Mouse (Mus musculus): ENCODE measurements around the gene Pcnx3. TPM values are rescaled to one million over a fixed set of nuclear protein-coding genes. Genes with fewer than 3 reads are reported as not detected.

Pcnx3 gene
- polyA plus RNA-seq, 1 experiment from 2014 or later: 38.3 TPM

GRCm38 (mm10) chr19:5651502-5652274 is 37.0 kb downstream of the Pcnx3 start:
- Histone ChIP-seq H3K4me3 (replicated peaks) (no peak overlapping the region), H3K9ac (replicated peaks) (0 out of 2 replicates have a peak overlapping the region, but pooled peaks have one; percentile 12), H3K27me3 (peaks cover 30% of the 10 kb centered on the region), H3K4me1 (replicated peaks) (peaks cover 40% of the 10 kb centered on the region), H3K27ac (no peak overlapping the region), H3K9me3 (no peaks in the 10 kb centered on the region), H3K4me2 (no peak overlapping the region), H3K36me3 (peaks cover 47% of the 10 kb centered on the region)
- 59% methylated on average over 12 of the region's 13 CpGs for WGBS
- ATAC-seq (ENCODE audit: insufficient number of reproducible peaks, insufficient read depth, low FRiP score, low TSS enrichment, low read depth): no peak

DNA sequence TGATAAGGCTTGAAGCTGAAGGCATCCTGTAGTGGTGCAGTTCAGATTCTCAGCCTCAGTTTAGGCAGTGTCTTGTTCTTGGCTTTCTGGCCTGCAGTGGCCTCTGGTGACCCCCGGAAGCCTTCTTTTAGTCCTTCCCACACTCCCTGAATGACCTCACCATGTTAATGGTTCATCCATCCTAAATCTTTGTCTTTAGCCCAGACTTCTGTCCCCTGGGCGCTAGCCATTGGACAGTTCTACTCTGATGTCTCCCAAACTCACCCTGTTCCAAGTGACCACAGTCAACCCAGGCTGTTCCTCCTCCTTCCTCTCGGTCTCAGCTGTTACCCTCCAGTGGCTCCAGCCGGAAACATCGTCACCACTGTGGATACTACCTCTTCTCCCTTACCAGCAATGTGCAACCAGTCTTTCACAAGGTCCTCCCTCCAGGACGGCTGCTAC is 39.4 kb downstream of the Pcnx3 start:
- peaks cover 22% of the 10 kb centered on the region for H3K4me1 ChIP-seq (replicated peaks)
- no peak for ATAC-seq (ENCODE audit: insufficient number of reproducible peaks, insufficient read depth, low FRiP score, low TSS enrichment, low read depth)
- peak overlapping the region; percentile 13; the same call in 1 of the 2 replicates for H3K9ac ChIP-seq (replicated peaks)
- peaks cover 62% of the 10 kb centered on the region for H3K36me3 ChIP-seq
- peak overlapping the region; percentile 58 for H3K4me2 ChIP-seq
- H3K27me3 ChIP-seq: peaks cover 7% of the 10 kb centered on the region
- H3K4me3 ChIP-seq (replicated peaks): peak overlapping the region; percentile 29
- WGBS: 67% methylated on average over 6 of the region's 6 CpGs
- peak overlapping the region; percentile 89 for H3K27ac ChIP-seq
- no peaks in the 10 kb centered on the region for H3K9me3 ChIP-seq

DNA sequence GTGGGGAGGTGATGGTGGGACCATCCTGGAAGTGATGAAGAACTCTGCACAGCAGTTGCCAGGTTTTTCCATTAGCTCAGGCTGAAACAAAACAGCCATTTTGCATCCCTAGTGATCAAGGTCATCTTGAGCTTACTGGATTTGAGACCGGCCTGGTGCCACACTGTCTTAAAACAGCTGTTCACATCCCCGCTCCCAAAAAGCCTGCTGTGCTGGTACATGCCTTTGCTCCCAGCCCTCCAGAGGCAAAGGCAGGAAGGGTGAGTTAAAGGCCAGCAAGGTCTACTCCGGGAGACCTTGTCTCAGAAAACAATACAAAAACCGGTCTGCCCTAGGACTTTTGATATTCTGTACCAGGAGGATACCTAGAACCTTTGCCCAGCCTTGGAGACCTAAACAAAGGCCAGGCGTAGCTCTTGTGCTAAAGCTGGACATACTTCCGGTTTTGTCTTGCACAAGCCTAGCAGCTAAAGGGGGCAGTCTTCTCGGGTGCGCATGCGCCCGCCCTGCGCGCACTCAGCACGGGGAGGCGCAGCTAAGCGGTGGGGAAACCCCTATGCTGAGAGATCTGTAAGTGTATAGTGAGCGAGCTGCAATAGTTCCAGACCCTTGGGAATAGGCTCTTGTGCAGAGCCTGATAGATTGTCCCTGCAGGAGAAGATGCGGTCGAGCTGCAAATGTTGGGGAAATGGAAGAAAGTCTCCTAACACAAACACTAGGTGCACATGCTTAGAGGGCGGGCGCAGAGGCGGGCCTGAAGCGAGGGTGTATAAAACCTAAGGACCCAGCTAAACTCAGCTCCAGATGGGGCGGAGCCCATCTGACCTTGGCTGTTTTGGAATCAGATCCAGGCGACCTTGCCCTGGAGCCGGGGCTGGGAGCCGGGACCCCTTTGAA is 40.1 kb downstream of the Pcnx3 start:
- Histone ChIP-seq H3K4me3 (replicated peaks) (peak overlapping the region; percentile 29), H3K9me3 (no peaks in the 10 kb centered on the region), H3K4me1 (replicated peaks) (peaks cover 16% of the 10 kb centered on the region; the same call in 1 of the 2 replicates), H3K27me3 (peaks cover 2% of the 10 kb centered on the region; the same call in 1 of the 2 replicates), H3K4me2 (peak overlapping the region; percentile 58), H3K9ac (replicated peaks) (peak overlapping the region; percentile 13), H3K36me3 (peaks cover 69% of the 10 kb centered on the region), H3K27ac (peak overlapping the region; percentile 89)
- peak; percentile 84 for ATAC-seq (ENCODE audit: insufficient number of reproducible peaks, insufficient read depth, low FRiP score, low TSS enrichment, low read depth)
- 11% methylated on average over 26 of the region's 26 CpGs for WGBS

DNA sequence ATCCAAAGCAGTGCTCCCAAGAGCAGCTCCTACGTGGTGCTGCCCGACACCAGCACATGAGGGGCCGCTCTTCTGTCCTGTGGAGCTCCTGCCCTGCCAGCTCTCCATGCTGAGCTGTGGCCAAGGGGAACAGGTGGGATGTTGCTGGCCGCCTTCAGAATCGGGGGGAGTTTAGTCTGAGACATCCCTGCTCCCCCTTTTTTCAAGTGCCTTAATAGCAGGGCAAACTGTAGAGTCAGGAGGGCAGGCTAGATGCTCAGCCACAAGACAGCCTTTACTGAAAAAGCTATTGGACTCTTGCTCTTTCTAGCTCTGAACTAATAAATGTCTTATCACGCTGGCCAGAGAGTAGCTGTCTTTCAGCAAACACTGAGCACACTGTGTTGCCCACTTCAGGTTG is 40.9 kb downstream of the Pcnx3 start:
- ATAC-seq (ENCODE audit: insufficient number of reproducible peaks, insufficient read depth, low FRiP score, low TSS enrichment, low read depth): no peak
- Histone ChIP-seq H3K9ac (replicated peaks) (0 out of 2 replicates have a peak overlapping the region, but pooled peaks have one; percentile 0), H3K27me3 (no peaks in the 10 kb centered on the region), H3K9me3 (no peaks in the 10 kb centered on the region), H3K4me1 (replicated peaks) (peaks cover 16% of the 10 kb centered on the region; the same call in 1 of the 2 replicates), H3K36me3 (peaks cover 75% of the 10 kb centered on the region), H3K4me3 (replicated peaks) (no peak overlapping the region), H3K4me2 (no peak overlapping the region), H3K27ac (peak overlapping the region; percentile 89; the same call in 1 of the 2 replicates)
- 95% methylated on average over 6 of the region's 6 CpGs for WGBS

- H3K4me3 ChIP-seq (replicated peaks): no peak overlapping the region
- 90% methylated on average over 8 of the region's 8 CpGs for whole genome bisulfite sequencing
- H3K27ac ChIP-seq: no peak overlapping the region
- no peak overlapping the region for H3K9ac ChIP-seq (replicated peaks)
- H3K27me3 ChIP-seq: no peaks in the 10 kb centered on the region
- peaks cover 78% of the 10 kb centered on the region for H3K36me3 ChIP-seq
- H3K4me1 ChIP-seq (replicated peaks): peaks cover 16% of the 10 kb centered on the region; the same call in 1 of the 2 replicates
- no peak overlapping the region for H3K4me2 ChIP-seq
- H3K9me3 ChIP-seq: no peaks in the 10 kb centered on the region
- ATAC-seq (ENCODE audit: insufficient number of reproducible peaks, insufficient read depth, low FRiP score, low TSS enrichment, low read depth): no peak
Observed at GRCm38 (mm10) chr19:5646731-5647330, 41.9 kb downstream of the Pcnx3 start.

GRCm38 (mm10) chr19:5645280-5645679 is 43.4 kb downstream of the Pcnx3 start:
- no peak overlapping the region for H3K27ac ChIP-seq
- no peaks in the 10 kb centered on the region for H3K27me3 ChIP-seq
- H3K36me3 ChIP-seq: peaks cover 78% of the 10 kb centered on the region
- no peaks in the 10 kb centered on the region for H3K9me3 ChIP-seq
- peaks cover 16% of the 10 kb centered on the region; the same call in 1 of the 2 replicates for H3K4me1 ChIP-seq (replicated peaks)
- H3K9ac ChIP-seq (replicated peaks): no peak overlapping the region
- ATAC-seq (ENCODE audit: insufficient number of reproducible peaks, insufficient read depth, low FRiP score, low TSS enrichment, low read depth): no peak
- 95% methylated on average over 9 of the region's 9 CpGs for WGBS
- no peak overlapping the region for H3K4me2 ChIP-seq
- no peak overlapping the region for H3K4me3 ChIP-seq (replicated peaks)

- H3K4me2 ChIP-seq: no peak overlapping the region
- H3K4me3 ChIP-seq (replicated peaks): no peak overlapping the region
- H3K9ac ChIP-seq (replicated peaks): no peak overlapping the region; the same call in 1 of the 2 replicates
- H3K27me3 ChIP-seq: no peaks in the 10 kb centered on the region
- no peak overlapping the region for H3K27ac ChIP-seq
- H3K4me1 ChIP-seq (replicated peaks): peaks cover 16% of the 10 kb centered on the region
- WGBS: 85% methylated on average over 8 of the region's 8 CpGs
- no peaks in the 10 kb centered on the region for H3K9me3 ChIP-seq
- no peak for ATAC-seq (ENCODE audit: insufficient number of reproducible peaks, insufficient read depth, low FRiP score, low TSS enrichment, low read depth)
- H3K36me3 ChIP-seq: peaks cover 81% of the 10 kb centered on the region
Observed at GRCm38 (mm10) chr19:5641641-5642040, 47.1 kb downstream of the Pcnx3 start.

DNA sequence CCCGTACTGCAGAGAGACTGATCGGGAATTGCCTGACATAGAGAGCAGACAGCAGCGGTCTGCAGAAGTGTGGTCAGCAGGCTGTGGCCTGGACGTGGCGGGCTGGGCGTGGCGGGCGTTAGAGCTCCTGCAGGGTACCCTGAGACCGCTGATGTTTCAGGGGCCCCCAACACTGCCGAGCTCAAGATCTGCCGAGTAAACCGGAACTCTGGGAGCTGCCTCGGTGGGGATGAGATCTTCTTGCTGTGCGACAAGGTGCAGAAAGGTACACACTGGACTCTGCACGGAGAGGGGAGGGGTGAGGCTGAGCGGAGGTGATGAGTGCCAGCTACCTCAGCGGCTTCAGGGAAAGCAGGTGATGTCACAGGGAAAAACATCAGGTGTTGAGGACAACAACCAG is 47.7 kb downstream of the Pcnx3 start:
- H3K9ac ChIP-seq (replicated peaks): no peak overlapping the region
- no peak for ATAC-seq (ENCODE audit: insufficient number of reproducible peaks, insufficient read depth, low FRiP score, low TSS enrichment, low read depth)
- no peaks in the 10 kb centered on the region for H3K27me3 ChIP-seq
- no peaks in the 10 kb centered on the region for H3K9me3 ChIP-seq
- H3K4me3 ChIP-seq (replicated peaks): no peak overlapping the region
- peaks cover 75% of the 10 kb centered on the region for H3K36me3 ChIP-seq
- 86% methylated on average over 17 of the region's 17 CpGs for WGBS
- no peak overlapping the region for H3K27ac ChIP-seq
- peaks cover 20% of the 10 kb centered on the region for H3K4me1 ChIP-seq (replicated peaks)
- H3K4me2 ChIP-seq: no peak overlapping the region

GRCm38 (mm10) chr19:5640339-5640738 is 48.4 kb downstream of the Pcnx3 start:
- 63% methylated on average over 9 of the region's 9 CpGs for WGBS

DNA sequence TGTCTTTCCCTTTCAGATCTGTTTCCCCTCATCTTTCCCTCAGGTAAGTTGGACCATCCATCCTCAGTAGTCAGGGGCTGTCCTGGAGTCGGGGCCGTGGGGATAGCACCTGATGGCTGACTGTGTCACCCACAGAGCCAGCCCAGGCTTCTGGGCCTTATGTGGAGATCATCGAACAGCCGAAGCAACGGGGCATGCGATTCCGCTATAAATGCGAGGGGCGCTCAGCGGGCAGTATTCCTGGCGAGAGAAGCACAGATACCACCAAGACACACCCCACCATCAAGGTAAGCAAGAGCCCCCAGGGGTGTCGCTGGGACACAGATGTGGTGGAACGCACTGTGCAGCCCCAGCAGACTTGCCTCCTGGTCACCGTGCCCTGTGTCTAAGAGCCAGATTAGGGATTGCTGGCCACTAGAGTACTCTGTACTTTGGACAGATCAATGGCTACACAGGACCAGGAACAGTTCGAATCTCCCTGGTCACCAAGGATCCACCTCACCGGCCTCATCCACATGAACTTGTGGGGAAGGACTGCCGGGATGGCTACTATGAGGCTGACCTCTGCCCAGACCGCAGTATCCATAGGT is 50.2 kb downstream of the Pcnx3 start:
- peak overlapping the region; percentile 86 for H3K4me3 ChIP-seq (replicated peaks)
- H3K27ac ChIP-seq: peak overlapping the region; percentile 91; the same call in 1 of the 2 replicates
- H3K4me1 ChIP-seq (replicated peaks): peaks cover 20% of the 10 kb centered on the region
- H3K9ac ChIP-seq (replicated peaks): peak overlapping the region; percentile 88
- no peak for ATAC-seq (ENCODE audit: insufficient number of reproducible peaks, insufficient read depth, low FRiP score, low TSS enrichment, low read depth)
- H3K27me3 ChIP-seq: no peaks in the 10 kb centered on the region
- peak overlapping the region; percentile 93 for H3K4me2 ChIP-seq
- no peaks in the 10 kb centered on the region for H3K9me3 ChIP-seq
- peaks cover 51% of the 10 kb centered on the region for H3K36me3 ChIP-seq
- WGBS: 93% methylated on average over 18 of the region's 18 CpGs

More at GRCm38 (mm10) chr19:5640339-5640738, 48.4 kb downstream of the Pcnx3 start:
- Histone ChIP-seq H3K27ac (no peak overlapping the region), H3K36me3 (peaks cover 68% of the 10 kb centered on the region), H3K9me3 (no peaks in the 10 kb centered on the region), H3K9ac (replicated peaks) (0 out of 2 replicates have a peak overlapping the region, but pooled peaks have one; percentile 28), H3K27me3 (no peaks in the 10 kb centered on the region), H3K4me2 (no peak overlapping the region), H3K4me3 (replicated peaks) (no peak overlapping the region), H3K4me1 (replicated peaks) (peaks cover 20% of the 10 kb centered on the region)
- no peak for ATAC-seq (ENCODE audit: insufficient number of reproducible peaks, insufficient read depth, low FRiP score, low TSS enrichment, low read depth)

All from limb, embryonic 12.5 days (tissue).